Mouse (Mus musculus): ENCODE measurements around the gene Edem3. TPM values are rescaled to one million over a fixed set of nuclear protein-coding genes. Genes with fewer than 3 reads are reported as not detected.

Gene Edem3
- polyA plus RNA-seq (2015; fragmentation: Illumina TruSeq; extraction: RNeasy Lipid Tissue Mini Kit (QIAGEN cat#74804); ENCODE audit: low read depth, low replicate concordance): 21.3 TPM

DNA sequence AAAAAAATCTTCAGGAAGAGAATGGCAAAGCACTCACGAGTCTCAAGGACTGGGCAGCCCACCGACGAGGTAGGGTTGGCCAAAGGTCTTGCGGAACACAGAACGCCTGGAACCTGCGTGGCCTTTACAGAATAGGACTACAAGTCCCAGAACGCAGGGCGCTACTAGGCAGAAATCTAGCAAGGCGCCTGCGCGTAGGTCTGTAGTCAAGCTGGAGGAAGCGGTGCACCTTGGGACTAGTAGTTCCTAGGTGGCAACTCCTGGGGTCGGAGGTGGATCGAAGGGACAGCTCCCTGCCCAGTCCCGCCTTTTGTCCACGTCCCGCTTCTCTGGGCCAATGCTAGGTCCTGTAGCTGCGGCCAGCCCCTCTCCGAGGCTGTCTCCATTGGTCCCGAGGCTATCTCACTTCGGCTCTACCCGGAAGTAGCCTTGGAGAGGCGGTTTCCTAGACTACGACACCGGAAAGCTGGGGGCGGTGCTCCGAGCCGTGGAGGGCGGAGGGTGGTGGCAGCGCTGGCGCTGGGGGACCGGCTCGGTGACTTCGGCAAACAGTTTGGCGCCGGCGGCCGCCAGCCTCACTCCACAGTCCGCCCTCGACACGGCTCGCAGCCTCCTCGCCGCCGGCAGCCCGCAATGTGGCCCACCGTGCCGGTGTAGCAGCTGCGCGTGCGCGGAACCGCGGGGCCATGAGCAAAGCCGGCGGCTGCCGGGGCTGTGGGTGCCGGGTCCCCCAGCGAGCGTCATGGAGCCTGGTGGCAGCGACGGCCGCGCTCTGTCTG, at the start of gene Edem3:
Gene Edem3, plus strand, starts transcription at position 491 of the 779 bp plus-strand sequence.

Other genes starting within 250 kb of the Edem3 start
- gene Fam129a, start 184.2 kb upstream of the Edem3 start, polyA plus RNA-seq (2015; fragmentation: Illumina TruSeq; extraction: RNeasy Lipid Tissue Mini Kit (QIAGEN cat#74804); ENCODE audit: low read depth, low replicate concordance): 2.3 TPM

Measured in brain, adult 10 weeks (tissue).